Mouse (Mus musculus) gastrocnemius, postnatal 25 days (tissue): ENCODE data around the gene Dscam. TPM values are rescaled to one million over a fixed set of nuclear protein-coding genes. Genes with fewer than 3 reads are reported as not detected.

Experiments
- DNase-seq: peaks from one replicate; pipeline ENCODE4 v3.0.0; 2022
- total RNA-seq, 2 experiments: library from RNA; stranded (reverse); gene quantifications; 1 replicate in 1 of 2; 2 replicates in 1 of 2; pipeline ENCODE4 v1.2.3; 2021

Dscam gene
- total RNA-seq, 2 experiments from 2014 or later: not detected

DNA sequence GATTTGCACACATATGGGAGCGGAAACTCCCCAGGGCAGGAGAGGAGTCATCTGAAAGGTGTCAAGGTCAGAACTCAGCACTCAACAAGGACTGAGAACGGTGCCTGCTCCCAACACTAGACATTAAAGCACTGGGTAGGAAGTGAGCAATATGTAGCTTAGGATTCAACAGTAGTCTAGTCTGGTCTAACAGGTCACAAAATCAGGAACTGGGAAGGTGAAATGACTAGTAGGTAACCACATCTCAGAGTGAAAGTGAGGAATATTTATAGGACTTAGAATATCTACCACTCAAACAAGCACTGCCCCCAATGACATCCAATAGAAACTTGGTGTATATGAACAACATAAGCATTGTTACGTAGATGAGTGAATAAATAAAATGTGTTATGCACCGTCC, 515.0 kb downstream of the Dscam start:
- no peak for DNase-seq

DNA sequence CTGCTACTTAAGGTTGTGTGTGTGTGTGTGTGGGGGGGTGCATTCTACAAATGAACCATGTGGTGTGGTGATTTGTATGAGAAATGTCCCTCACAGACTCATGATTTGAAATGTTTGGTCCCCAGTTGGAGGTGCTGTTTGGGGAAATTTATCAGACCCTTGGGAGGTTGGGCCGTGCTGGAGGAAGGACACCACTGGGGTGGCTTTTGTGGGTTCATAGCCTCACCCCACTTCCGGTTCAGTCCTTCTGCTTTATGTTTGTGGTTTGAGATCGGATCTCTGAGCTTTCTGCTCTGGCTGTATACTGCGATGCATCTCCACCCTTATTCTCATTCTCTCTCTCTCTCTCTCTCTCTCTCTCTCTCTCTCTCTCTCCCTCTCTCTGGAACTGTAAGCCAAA, 516.5 kb downstream of the Dscam start:
- no peak for DNase-seq

DNA sequence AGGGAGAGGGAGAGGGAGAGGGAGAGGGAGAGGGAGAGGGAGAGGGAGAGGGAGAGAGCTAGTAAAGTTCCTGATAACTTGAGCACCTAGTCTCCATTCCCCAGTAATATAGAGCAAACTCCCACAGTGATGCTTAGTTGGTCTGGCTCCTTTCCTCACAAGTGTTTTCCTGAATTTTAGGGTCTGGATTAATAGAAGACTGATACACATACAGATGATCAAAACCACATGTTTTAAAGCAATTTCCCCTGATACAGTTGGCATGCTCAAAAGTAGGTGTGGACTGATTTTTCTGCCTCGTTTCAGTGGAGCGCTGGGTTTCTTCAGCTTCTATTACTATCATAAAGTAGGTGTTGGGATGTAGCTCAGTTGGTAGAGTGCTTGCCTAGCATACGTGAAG, 519.1 kb downstream of the Dscam start:
- no peak for DNase-seq

DNA sequence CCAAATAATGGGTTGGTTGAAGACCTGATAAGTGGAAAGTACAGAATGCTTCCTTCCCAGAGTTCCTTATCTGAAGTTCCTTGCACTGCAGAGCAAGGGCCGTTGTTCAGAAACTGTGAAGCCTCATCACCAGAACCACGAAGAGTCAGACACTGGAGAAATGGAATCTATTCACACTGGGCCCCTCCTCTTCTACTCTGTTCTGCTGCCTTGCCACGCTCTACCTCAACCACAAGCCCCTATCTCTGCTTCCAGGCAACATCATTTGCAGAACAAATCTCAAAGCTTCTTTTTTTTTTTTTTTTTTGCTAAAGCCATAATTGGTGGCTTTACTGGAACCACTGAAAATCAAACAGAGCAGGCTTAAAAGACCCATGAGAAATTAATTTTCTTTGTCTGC, 530.5 kb downstream of the Dscam start:
- DNase-seq: no peak

DNA sequence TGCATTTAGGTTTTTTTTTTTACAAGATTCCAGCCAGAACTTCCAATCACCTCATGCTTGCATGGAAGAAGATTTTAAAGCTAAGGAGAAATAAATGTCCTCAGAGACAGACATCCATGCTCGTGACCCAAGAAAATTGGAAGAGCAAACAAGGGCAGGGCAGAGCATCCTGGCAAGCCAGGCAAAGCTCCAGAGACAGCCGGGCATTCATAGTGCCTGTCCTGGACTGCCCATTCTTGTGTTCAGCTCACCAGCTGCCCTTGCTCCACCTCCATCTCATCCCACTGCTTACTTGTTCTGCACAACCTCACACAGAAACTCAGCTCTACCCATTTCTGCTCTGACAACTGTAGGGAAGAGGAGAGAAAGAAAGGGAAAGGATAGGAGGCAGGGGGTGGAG, 534.6 kb downstream of the Dscam start:
- DNase-seq: no peak

DNA sequence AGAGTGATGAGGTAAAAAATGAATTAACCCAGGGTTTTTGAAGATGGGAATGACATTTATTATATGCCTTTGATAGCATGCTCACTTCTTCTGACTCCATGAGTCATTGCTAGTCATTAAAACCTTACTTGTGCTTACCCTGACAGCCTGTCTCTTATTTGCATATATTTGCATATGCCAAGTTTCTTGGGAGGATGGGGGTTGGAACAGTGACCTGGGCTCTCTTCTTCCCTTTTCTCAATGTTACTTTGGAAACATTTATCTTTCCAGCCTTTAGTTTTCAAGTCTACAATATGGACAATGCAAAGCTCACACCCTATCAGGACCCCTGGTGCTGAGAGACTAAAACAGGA, 535.8 kb downstream of the Dscam start:
- no peak for DNase-seq

DNA sequence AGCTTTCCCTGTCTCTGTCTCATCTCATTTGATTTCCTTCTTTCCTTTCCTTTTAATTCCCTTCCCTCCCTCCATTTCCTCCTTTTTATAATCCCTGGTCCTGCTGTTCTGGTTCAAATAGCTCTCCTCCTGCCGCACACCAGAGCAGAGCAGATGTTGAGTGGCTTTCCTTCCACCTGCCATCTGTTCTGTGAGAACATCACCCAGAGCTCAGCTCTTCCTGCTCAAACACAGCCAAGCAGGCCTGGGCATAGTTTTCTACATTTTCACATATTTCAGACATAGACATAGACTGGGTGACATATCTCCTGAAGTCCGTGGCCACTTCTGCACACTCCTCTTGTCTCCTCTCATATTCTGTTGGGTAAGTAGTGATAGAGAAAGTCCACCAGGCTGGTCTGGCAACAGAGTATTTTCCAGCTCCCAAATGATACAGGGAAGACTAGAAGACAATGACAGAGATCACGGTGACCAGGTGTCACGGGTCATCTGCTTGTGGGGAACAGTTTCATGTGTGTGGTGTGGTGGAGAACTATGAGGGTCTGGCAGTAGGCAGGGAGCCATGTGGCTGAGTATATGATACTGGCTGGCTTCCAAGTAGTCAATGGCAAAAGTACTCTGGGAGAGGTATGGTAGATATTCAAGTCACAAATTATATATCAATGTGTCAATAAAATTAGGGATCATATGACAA, 536.3 kb downstream of the Dscam start:
- DNase-seq: no peak

DNA sequence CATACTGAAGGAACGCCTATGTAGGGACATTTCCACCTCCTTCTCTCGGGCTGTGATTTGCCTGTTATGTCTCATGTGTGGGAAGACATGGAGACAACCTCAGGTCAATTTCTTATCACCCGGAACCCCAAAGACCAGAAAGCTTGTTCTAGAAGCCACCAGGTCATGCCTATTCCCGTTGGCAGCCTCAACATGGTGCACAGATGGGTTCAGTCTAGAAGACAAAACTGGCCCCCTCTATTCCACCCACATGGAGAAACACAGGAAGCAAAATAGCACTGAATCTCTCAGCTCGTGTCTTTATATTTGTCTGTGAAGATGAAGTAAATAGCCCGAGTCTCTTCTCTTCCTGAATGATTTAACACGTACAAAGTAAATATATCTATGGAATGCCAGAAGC, 540.3 kb downstream of the Dscam start:
- no peak for DNase-seq

DNA sequence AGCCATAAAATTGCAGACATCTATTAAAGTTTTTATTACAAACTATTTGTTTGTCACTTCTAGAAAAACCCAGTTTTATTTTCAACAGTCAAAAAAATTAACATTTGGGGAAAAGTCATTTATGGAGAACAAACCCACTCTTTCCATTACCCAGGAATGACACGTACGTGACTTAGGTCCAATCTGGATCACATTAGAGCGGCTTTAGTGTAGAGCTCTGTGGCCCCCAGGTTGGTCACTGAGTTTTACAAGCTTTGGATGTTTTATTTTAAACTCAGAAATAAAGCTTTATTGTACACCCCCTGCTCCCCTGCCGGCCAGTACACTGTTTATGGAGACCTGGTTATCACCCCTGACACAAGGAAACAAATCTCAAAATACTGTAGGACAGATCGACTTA, 540.9 kb downstream of the Dscam start:
- DNase-seq: no peak

DNA sequence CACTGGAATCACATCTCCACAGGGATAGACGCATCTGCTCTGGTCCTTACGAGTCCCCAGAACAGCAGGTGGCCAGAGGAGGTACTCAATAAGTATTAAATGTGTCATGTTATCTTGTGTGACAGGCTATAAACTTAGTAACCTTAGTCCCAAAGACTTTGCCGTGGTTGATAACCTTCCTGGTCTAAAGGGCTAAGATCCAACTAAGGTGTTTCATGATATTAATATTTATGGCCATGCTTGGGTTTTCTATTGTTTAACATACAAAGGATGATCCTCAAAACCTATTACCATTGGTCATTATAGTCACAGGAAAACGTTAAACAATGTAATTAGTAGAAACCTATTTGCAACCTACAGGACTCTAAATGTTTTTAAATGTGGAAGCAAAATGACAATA, 545.1 kb downstream of the Dscam start:
- DNase-seq: no peak

DNA sequence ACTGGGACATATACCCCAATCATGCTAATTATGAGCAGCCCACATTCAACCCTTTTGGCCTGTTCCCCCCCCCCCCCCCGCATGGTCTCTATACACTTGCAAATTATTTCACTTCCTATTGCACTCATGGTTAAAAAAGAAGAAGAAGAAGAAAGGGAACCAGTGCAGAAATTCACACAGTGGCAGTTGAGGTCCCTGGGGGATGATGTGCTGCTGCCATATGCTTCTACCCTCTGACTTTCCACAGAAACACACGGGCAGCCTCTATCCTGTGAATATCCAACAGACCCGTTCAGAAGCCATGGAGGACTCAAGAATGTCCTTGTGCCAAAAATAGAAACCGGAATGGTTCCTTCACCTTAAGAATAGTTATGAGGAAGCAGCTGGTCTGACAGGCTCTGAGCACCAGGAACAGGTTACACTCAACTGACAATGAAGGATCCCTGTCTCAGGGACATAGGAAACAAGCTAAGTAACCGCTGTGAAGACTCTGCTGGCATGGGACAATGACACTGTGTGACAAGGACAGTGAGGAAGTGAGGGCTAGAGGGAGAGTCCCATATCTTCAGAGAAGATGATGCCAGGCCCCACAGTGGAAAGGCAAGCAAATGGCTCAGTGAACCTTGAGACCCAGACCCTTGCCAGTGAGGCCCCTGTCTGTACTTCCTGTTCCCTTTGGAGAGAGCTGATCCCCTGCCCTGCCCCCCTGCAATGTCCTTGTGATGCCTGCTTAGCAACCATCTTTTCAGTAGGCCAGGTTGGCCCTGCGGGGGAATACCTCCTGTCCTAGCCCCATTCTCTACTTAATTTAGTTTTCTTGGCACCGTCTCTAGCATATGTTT, 545.8 kb downstream of the Dscam start:
- no peak for DNase-seq

DNA sequence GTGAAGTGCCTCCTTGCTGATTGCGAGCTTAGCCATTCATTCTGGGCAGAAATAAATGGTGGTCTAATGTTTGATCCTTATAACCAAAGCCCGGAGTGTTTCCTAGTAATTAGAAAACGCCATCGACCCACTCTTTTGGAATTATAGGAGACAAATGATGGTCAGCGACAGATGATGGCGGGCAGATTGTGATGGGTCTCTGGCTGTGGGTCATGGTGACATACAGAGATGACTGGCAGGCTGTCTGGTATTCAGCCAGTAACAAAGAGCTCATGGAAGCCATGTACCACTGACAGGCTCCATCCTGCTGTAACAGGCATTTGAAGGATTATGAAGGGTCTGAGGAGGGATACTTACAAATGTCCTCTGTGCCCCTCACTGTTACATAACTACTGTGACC, 549.7 kb downstream of the Dscam start:
- no peak for DNase-seq

DNA sequence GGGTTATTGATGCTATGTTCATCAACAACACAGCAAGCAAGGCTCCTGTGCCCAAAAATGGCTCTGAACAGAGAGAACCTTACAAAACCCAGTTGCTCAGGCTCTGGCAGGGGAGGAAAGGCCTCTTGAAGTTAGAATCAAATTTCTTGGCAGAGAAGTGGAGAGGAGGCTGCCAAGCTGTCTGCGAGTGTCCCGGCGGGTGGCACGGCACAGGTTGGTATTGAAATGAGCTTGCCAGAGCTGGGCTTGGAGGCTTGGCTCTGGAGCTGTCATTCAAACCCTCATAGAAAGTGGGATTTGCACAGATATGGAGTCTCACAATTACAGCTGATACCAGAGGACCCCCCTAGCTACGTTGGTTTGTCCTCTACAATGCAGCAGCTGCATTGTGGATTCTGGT, 550.1 kb downstream of the Dscam start:
- peak; percentile 76 for DNase-seq

DNA sequence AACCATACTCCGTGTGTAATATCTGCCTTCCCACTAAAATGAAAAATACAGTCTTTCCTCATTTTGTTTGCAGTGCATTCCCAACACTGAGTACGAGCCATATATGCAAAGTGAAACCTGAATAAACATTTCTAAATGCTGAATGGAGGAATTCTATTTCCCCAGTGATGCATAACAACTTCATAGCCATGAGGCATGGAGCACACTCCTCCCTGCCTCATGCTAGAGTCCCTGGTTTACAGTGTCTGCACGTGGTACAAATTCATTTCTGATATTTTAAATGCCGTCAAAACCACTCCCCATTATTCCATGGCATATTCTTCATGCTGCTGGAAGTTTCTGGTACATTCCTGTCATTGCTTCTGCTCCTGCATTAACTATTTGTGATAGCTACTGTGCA, 552.8 kb downstream of the Dscam start:
- DNase-seq: no peak

DNA sequence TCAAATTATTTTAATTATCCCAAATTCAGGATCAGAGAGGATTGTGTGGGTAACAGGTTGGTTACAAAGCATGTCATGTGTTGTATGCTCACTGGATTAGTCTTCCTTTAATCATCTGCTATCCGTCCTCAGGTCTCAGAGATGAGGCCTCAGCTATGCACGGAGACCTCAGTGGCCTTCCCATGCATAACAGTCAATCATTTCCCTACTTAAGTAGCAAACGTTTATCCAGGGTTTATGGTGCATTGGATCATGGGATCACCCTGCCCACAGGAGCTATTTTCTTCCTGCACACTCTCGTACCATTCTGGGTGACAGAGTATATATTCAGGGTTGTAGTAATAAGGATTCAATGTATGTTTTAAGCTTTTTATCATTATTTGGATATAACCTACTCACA, 557.3 kb downstream of the Dscam start:
- DNase-seq: no peak

DNA sequence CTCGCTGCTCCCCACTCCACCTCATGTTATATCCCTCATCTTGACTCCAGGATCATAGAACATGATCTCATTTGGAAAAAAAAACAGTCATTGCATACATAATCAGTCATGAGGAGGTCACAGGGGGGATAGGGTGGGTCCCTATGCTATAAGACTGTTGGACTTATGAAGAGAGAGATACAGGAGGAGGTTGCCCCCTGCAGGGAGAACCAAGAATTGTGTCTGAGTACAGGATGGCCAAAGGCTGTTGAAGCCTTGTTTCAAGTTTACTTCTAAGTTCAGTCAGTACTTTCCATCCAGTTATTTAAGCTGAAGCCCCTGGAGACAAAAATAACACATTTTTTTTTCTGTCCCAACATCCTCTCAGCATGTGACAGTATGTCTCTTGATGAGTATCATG, 559.7 kb downstream of the Dscam start:
- no peak for DNase-seq

DNA sequence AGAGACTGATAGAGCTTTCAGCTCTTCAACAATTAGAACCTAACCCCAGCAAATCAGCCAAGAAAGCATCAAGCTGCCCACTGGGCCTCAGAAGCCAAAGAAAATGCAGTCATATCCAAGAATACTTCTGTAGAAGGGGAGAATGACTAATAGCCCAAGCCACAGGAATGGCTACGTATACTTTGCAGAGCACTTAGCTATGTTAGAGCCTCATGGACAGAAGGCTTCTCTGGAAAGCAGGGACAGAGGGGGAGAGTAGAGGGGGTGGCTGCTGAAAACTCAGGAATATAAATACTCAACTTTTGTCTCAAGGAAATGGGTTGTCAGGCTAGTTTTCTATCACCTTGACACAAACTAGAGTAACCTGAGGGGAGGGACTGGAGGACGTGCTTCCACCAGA, 568.3 kb downstream of the Dscam start:
- no peak for DNase-seq

DNA sequence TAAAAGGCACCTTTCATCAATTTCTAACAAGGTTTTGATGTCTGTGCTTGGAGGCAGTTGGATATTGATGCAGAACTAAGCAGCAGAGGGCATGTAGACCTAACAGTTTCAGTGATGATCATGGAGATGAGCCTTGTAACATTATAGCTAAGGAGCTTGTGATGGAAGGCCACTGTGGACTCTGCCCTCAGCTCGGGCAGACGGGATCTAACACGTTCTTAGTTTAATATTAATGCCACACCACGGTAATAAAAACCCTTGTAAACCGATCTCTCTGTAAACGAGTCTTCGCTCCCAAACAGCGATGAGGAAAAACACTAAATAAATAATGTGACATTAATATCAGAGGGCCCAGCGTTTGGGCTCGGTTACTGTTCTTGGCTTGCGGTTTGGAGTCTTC, 569.8 kb downstream of the Dscam start:
- no peak for DNase-seq

DNA sequence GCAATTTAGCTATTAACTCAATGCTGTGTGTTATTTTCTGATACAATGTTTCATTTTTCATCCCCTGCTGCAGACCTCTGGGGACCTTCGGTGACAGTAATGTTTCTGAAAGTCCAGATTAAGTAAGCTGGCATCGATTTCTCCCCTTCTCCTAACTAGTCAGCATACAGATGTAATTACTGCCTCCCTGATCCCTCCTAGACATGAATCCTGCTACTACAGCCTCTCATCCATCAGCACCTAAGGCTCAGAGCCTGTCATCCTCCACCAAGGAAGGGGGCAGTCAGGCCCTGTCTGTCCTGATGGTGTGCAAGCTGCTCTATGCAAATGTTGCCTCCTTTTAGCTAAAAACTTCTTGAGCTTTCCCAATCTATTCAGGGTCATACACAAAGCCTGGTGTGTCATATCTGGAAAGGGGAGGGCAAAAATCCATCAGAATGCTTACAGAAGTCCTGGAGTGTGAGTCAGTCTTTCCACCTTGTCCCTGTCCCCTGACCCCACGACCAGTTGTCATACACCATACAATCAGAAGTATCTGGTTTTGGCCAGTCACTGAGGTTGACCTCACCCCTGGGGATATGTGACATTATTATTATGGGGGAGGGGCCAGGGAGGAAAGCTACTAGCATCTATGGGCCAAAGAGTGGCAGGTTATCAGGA, 571.0 kb downstream of the Dscam start:
- DNase-seq: no peak

DNA sequence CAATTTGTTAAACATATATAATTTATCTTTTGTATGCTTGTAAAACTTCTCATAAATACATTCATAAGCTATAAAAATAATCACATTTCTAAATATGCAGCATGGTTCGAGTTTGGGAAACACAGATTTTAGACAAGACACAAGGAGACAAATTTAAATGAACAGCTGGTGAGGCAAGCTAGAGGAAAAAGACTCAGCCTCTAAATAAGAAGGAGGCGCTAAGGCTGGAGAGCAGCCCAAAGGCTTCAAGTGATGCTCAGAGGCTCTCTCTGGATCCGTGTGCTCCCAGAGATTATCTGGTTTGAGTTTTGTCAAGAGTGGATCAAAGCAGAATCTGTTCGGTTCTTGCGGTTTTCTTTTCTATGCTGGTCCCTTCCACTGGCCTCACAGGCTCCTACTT, 594.7 kb downstream of the Dscam start:
- no peak for DNase-seq

DNA sequence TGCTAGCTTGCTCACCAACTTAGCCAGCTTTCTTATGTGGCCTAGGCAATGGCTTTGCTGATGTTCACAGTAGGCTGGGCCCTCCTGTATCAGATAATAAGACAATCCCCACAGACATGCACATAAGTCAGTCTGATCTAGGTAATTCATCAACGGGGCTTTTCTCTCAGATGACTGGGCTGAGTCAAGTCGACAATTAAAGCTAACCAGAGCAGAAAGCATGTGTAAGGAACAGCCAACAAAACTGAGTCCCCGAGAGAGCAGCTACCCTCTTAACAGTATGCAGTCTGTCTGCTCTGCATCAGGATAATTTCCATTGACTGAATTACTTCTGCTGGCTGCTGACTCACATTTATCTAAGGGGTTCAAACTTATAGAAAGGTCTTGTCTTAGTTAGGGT, 603.1 kb downstream of the Dscam start:
- no peak for DNase-seq

DNA sequence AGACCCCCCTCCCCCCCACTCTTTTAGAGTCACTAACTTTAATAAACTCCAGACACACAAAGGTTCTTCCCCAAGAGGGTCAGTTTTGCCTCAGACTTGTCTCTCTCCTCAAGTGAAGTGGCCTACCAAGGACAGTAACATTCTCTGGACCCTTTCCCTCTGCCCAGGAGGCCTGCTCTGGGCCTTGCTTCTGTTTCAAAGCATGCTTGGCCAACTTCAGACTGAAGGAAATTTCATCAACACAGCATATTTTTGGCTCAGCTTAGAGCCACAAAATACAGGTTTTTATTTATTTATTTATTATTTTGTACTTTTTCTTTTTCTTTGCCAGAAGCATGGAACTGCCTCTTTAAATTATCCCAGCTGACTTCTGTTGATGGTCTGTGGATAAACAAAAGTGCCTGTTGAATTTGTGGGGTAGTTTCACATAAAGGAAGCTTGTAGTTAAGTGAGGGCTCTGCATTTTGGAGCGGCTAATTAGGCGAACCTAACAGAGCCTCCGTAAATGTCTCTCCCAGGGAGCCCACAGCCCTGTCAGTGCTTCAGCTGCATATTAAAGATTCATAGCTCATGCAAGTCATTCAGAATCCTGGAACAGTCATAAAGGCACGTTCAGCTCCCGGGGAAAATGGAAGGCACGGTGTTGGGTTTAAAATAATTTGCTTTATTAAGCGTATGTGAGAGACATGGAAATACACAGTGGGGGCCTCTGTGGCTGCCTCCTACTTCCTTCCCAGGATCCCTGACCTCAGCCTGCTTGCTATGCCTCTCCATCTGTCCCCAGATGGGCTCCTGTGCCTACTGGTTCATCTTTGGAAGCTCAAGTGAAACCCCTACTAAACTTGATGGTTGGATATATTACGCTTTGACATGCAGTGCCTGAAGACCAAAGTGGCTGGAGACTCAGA, 606.9 kb downstream of the Dscam start:
- DNase-seq: no peak

DNA sequence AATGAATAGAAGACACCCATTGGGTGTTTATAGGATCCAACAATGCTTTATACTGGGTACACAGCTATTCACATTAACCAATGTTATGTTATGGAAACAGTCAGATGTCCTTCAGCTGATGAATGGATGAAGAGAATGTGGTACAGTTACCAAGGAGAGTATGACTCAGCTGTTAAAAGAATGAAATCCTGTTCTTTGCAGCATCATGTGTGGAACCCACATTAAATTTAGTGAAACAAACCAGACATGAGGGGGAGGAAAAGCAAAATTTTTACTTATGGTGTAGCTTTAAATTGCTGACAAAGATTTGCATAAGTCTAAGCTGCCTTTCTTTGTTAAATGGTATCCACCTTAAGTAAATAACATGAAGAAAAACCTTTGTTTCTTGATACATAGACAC, 610.8 kb downstream of the Dscam start:
- DNase-seq: no peak
